Mouse (Mus musculus) intestine, embryonic 16.5 days (tissue): ENCODE measurements around the gene Dscam. TPM values are rescaled to one million over a fixed set of nuclear protein-coding genes. Genes with fewer than 3 reads are reported as not detected.

ENCODE experiments used
- ATAC-seq: fragments of 200-750 bp; cut with Nextera tagmentation; 2 replicates; pipeline ENCODE4 v1.8.0; 2017; ENCODE audit warnings: moderate TSS enrichment, moderate library complexity
- H3K27ac ChIP-seq: fragments of 300-500 bp; sonication (generic); 2 replicates; pipeline ENCODE4 v1.5.1; 2014; ENCODE audit warnings: mild to moderate bottlenecking, low read length
- H3K27me3 ChIP-seq: fragments of 300-500 bp; sonication (generic); replicated peaks from 2 replicates; pipeline ENCODE4 v1.6.1; 2014; ENCODE audit warnings: low read length, control low read depth, mixed read lengths; ENCODE audit not compliant: control insufficient read depth, insufficient read depth
- H3K36me3 ChIP-seq: fragments of 300-500 bp; sonication (generic); 2 replicates; pipeline ENCODE4 v1.6.1; 2014; ENCODE audit warnings: low read length, control low read depth; ENCODE audit not compliant: control insufficient read depth, insufficient read depth
- H3K4me1 ChIP-seq: fragments of 300-500 bp; sonication (generic); 2 replicates; pipeline ENCODE4 v1.6.1; 2014; ENCODE audit warnings: low read length, control low read depth, mixed read lengths; ENCODE audit not compliant: control insufficient read depth, insufficient read depth
- H3K4me2 ChIP-seq: fragments of 300-500 bp; sonication (generic); 2 replicates; pipeline ENCODE4 v1.6.1; 2014; ENCODE audit warnings: low read depth, low read length, control low read depth
- H3K4me3 ChIP-seq: fragments of 300-500 bp; sonication (generic); 2 replicates; pipeline ENCODE4 v1.5.1; 2014; ENCODE audit warnings: mild to moderate bottlenecking, low read length
- H3K9ac ChIP-seq: fragments of 300-500 bp; sonication (generic); 2 replicates; pipeline ENCODE4 v1.6.1; 2014; ENCODE audit warnings: low read depth, low read length
- H3K9me3 ChIP-seq: fragments of 300-500 bp; sonication (generic); 2 replicates; pipeline ENCODE4 v1.6.1; 2016; ENCODE audit warnings: low read length, control low read depth; ENCODE audit not compliant: control insufficient read depth
- WGBS: fragments of 180-500 bp; shearing (Covaris S2); extraction: QIAGEN DNeasy Blood & Tissue Kit; methylation state at CpG from one replicate; pipeline ENCODE4 v1.1.7; 2014; 5-methylcytosine and 5-hydroxymethylcytosine counted together
- polyA plus RNA-seq: library from polyadenylated mRNA; unstranded; fragments of >200 nt; fragmentation: Nextera tagmentation; extraction: Ambion mirVana; gene quantifications from 2 replicates; pipeline ENCODE4 v1.2.1, GENCODE M21; 2015

Dscam gene
- polyA plus RNA-seq, 1 experiment from 2014 or later = 0.21 TPM

DNA sequence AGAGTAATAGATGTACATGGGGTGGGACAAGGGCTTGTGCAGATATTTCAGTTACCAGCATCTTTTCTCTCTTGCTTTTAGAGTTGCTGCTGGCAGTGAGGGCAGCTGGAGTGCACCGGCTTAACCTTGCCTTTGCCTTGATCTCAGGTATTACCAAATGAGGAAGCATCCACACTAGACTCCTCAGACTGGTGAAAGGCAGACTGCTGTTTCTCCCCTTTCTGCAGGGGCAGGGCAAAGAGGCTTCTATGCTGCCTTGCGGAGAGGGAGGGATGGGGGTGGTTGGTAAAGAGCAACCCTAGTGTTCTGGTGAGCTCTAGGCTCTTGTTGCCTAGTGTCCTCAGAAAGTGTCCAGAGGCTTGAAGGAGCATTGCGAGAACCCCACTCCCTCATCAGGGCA, 412.2 kb downstream of the Dscam start:
- no peaks in the 10 kb centered on the region for H3K4me1 ChIP-seq
- no peaks in the 10 kb centered on the region for H3K36me3 ChIP-seq
- H3K9me3 ChIP-seq = no peaks in the 10 kb centered on the region
- H3K9ac ChIP-seq = no peak overlapping the region
- no peak overlapping the region for H3K4me2 ChIP-seq
- H3K4me3 ChIP-seq = no peak overlapping the region
- no peak overlapping the region for H3K27ac ChIP-seq
- 62% methylated on average over 3 of the region's 3 CpGs for WGBS
- no peak for ATAC-seq
- no peaks in the 10 kb centered on the region for H3K27me3 ChIP-seq

DNA sequence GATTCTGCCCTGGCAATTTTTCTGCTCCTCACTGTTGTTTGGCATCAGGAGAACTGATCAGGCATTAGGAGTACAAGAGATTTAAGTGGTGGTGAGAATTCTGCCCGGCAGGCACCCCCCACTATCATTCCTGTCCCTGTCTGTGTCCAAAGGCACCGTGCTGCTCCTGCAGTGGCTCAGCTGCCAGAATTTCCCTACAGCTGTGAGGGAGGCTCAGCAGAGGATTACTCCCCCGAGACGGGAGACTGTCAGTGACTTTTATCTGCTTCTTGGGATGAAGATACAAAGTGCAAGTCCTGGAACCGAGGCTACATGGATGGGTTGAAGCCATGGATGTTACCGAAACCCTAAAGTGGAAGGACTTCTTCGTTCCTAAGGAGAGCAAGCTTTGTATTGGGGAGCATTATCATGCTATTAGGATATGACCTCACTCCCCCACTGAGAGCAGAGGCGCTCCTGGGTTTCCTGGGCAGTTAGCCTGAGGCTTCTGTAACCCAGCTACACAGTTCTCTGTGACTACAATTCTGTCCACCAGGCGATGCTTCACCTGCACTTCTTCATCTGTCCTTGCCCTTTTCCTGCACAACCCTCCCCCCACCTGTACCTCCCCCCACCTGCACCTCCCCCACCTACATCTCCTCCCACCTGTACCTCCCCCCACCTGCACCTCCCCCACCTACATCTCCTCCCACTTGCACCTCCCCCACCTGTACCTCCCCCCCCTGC, 412.8 kb downstream of the Dscam start:
- Histone ChIP-seq H3K27ac (no peak overlapping the region), H3K9ac (no peak overlapping the region), H3K4me1 (no peaks in the 10 kb centered on the region), H3K36me3 (no peaks in the 10 kb centered on the region), H3K4me2 (no peak overlapping the region), H3K27me3 (no peaks in the 10 kb centered on the region), H3K9me3 (no peaks in the 10 kb centered on the region), H3K4me3 (no peak overlapping the region)
- ATAC-seq = no peak
- 4% methylated on average over 9 of the region's 9 CpGs for WGBS

DNA sequence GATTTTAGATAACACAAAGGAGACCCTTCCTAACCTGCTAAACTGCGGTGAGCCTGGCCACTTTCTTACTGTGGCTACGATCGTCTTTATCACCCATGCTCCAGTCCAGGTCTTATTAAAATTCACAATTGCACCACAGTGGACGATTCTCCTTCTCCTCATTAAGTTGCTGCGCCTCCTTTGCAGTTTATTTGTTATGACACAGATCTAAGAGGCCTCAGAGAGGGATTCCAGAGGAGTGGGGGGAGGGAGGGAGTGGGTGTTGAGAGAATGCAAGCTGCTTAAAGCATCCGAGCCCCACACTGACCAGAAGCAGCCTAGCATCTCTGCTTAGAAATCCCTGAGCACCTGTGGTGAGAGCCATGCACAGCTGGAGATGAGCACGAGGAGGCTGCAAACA, 413.6 kb downstream of the Dscam start:
- H3K36me3 ChIP-seq = no peaks in the 10 kb centered on the region
- H3K4me1 ChIP-seq = no peaks in the 10 kb centered on the region
- H3K4me2 ChIP-seq = no peak overlapping the region
- no peak overlapping the region for H3K27ac ChIP-seq
- no peaks in the 10 kb centered on the region for H3K9me3 ChIP-seq
- no peak for ATAC-seq
- no peaks in the 10 kb centered on the region for H3K27me3 ChIP-seq
- 22% methylated on average over 7 of the region's 7 CpGs for WGBS
- H3K4me3 ChIP-seq = no peak overlapping the region
- no peak overlapping the region for H3K9ac ChIP-seq

- no peaks in the 10 kb centered on the region for H3K27me3 ChIP-seq
- no peak overlapping the region for H3K4me3 ChIP-seq
- H3K4me1 ChIP-seq = no peaks in the 10 kb centered on the region
- no peaks in the 10 kb centered on the region for H3K9me3 ChIP-seq
- WGBS = 74% methylated on average over 6 of the region's 6 CpGs
- H3K27ac ChIP-seq = no peak overlapping the region
- H3K36me3 ChIP-seq = no peaks in the 10 kb centered on the region
- no peak overlapping the region for H3K4me2 ChIP-seq
- no peak overlapping the region for H3K9ac ChIP-seq
- no peak for ATAC-seq
Measured at GRCm38 (mm10) chr16:96754971-96755504, 415.5 kb downstream of the Dscam start.

DNA sequence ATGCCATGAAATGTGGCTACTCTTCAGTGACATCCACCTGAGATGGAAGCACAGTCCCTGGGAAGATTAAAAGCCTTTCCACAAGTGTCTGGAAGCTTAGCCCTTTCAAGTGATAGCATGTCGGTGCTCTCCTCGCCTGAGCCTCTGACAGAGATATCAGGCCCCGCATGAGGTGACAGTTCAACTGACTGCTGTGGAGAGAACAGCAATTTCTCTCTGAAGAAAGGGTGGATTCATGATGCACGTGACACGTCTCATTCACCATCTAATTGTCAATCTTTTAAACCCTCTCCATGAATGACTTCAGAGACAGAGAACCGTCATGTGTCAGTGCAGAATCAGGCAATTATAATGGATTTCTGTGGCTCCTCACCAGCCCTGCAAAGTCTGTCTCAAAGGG, 416.2 kb downstream of the Dscam start:
- H3K4me1 ChIP-seq = no peaks in the 10 kb centered on the region
- H3K9me3 ChIP-seq = no peaks in the 10 kb centered on the region
- H3K9ac ChIP-seq = no peak overlapping the region
- WGBS = 63% methylated on average over 6 of the region's 6 CpGs
- ATAC-seq = no peak
- no peak overlapping the region for H3K27ac ChIP-seq
- H3K27me3 ChIP-seq = no peaks in the 10 kb centered on the region
- no peaks in the 10 kb centered on the region for H3K36me3 ChIP-seq
- no peak overlapping the region for H3K4me3 ChIP-seq
- H3K4me2 ChIP-seq = no peak overlapping the region

DNA sequence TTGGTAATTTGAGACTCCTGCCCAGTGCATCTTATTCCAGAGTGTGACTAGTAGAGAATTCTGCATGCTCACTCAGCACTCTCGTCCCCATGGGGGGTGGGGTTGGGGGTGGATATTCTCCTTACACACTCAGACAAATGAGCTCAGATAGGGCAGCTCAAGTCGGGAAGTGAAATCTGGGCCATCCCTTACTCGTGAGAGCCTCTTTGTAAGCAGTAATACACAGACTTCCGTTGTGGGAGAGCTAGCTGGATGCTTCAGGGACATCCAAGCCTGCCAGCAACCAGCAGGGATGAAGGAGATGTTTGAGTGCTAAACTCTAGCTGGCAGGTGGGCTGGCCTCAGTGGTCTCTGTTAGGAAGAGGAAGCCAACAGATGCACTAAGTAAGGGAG, 416.8 kb downstream of the Dscam start:
- ATAC-seq = no peak
- H3K9me3 ChIP-seq = no peaks in the 10 kb centered on the region
- no peaks in the 10 kb centered on the region for H3K27me3 ChIP-seq
- H3K4me2 ChIP-seq = no peak overlapping the region
- H3K4me1 ChIP-seq = no peaks in the 10 kb centered on the region
- no peak overlapping the region for H3K4me3 ChIP-seq
- no peak overlapping the region for H3K27ac ChIP-seq
- no peaks in the 10 kb centered on the region for H3K36me3 ChIP-seq
- 30% methylated on average over 4 of the region's 4 CpGs for WGBS
- no peak overlapping the region for H3K9ac ChIP-seq

GRCm38 (mm10) chr16:96753164-96753780, 417.3 kb downstream of the Dscam start:
- H3K9me3 ChIP-seq = no peaks in the 10 kb centered on the region
- no peak for ATAC-seq
- H3K36me3 ChIP-seq = no peaks in the 10 kb centered on the region
- no peaks in the 10 kb centered on the region for H3K27me3 ChIP-seq
- no peak overlapping the region for H3K27ac ChIP-seq
- 68% methylated on average over 2 of the region's 2 CpGs for WGBS
- no peak overlapping the region for H3K4me3 ChIP-seq
- no peak overlapping the region for H3K9ac ChIP-seq
- H3K4me2 ChIP-seq = no peak overlapping the region
- no peaks in the 10 kb centered on the region for H3K4me1 ChIP-seq

GRCm38 (mm10) chr16:96742475-96743255, 427.9 kb downstream of the Dscam start:
- 77% methylated on average over 5 of the region's 5 CpGs for WGBS
- Histone ChIP-seq H3K9ac (no peak overlapping the region), H3K4me2 (no peak overlapping the region), H3K4me3 (no peak overlapping the region), H3K4me1 (no peaks in the 10 kb centered on the region), H3K9me3 (no peaks in the 10 kb centered on the region), H3K36me3 (no peaks in the 10 kb centered on the region), H3K27me3 (no peaks in the 10 kb centered on the region), H3K27ac (no peak overlapping the region)
- ATAC-seq = no peak

- Histone ChIP-seq H3K9me3 (no peaks in the 10 kb centered on the region), H3K4me1 (no peaks in the 10 kb centered on the region), H3K27me3 (no peaks in the 10 kb centered on the region), H3K9ac (no peak overlapping the region), H3K4me3 (no peak overlapping the region), H3K27ac (no peak overlapping the region), H3K36me3 (no peaks in the 10 kb centered on the region), H3K4me2 (no peak overlapping the region)
- 87% methylated on average over 1 of the region's 1 CpGs for WGBS
- no peak for ATAC-seq
Measured at GRCm38 (mm10) chr16:96741336-96741735, 429.2 kb downstream of the Dscam start.
